Mouse (Mus musculus) brain, embryonic 18.5 days (tissue): ENCODE results near the gene Dnaja3.
"Not testable (repeated sequence)": the region's sequence is repeated elsewhere in the genome, so short reads cannot be mapped to it uniquely, and the experiment has no call there.

Experiments
- DNase-seq: peaks from one replicate; pipeline ENCODE4 v3.0.0-alpha.2; 2012; ENCODE audit warnings: low read depth, low spot score

Dnaja3 gene

DNA sequence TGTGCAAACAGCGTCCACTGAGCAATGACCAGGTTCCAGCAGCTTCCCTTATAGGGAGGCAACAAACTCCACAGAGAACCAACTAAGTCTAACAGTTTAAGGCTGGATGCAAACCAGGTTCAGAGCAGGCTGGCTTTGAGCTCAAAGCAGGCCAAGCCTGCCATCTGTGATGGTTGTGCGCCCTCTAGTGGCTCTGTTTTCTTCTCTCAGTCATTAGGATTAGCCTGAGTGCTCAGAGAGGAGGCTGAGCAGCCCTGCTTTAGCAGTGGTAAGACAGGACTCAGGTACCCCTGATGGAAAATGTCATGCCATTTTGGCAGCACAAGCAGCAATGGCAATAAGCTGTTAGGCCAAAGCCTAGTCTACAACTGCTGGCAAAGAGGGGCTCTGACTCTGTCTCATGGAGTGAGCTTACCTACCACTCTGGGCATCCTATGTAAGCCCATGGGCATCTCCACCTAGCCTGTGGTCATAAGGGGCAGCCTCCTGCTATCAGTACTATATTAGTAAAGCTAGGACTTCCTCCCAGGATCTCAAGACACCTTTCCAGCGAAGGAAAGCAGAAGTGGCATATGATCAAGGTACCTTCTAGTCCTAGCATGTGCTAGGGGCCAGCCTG is 27.5 kb downstream of the Dnaja3 start:
- DNase-seq = peak; percentile 66

DNA sequence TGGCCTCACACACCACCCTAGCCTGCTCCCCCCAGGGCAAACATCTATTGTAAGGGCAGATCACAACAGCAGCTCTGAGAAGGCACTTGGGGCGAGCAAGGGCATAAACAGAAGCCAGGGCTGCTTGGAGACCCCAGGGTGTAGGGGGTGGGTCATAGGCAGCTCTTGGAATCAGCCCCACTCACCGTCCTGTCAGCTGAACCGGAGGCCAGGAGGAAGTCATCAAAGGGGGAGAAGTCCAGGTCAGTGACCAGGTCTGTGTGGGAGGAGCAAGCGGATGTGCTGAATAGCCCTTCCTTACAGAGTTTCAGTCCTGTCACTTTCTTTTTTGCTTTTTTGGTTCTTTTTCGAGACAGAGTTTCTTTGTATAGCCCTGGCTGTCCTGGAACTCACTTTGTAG is 30.5 kb downstream of the Dnaja3 start:
- no peak for DNase-seq

DNA sequence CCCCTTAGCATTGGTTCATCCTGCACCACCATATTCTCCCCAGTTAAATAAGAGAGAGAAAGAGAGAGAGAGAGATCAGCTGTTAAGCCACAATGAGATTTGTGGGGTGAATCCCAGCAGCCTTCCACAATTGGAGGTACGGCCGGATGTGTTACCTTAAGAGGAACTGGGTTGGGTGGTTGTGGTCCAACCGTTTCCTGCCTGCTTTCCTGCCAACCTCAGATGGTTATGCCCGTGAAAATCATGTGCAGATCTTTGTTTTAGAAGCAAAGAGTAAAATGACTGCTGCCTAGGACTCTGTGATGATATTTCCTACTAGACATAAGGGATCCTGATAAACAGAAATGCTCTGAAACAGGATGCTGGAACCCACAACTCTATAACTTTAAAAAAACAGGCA is 34.3 kb downstream of the Dnaja3 start:
- DNase-seq = no peak

DNA sequence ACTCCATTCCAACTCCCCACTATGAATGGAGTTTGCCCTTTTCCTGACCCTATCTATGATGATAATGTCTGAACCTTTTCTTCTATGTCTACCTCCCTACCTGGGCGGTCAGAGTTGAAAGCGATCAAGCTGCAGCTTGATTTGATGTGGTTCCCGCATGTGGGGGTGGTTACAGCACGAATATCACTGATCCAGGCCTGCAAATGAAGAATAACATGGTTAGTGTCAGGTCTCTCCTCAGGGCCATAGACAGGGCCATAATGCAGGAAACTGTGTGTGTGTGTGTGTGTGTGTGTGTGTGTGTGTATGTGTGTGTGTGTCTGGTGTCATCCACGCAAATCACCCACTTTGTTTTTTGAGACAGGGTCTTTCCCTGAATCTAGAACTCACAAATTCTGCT is 37.0 kb downstream of the Dnaja3 start:
- no peak for DNase-seq

DNA sequence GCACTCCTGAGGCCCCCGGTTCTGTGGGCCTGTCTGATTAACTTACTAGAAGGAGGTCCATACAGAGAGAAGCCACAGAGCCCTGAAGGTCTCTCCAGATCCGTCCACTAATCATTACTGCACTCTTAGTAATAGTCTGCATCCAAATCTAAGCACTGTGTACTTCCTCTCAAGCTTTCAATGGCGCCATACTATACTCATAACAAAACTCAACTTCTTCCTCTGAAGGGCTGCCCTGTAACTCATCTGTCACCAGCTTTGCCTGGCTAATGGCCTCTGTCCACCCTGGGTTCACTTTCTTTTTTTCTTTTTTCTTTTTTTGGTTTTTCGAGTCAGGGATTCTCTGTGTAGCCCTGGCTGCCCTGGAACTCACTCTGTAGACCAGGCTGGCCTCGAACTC is 38.3 kb downstream of the Dnaja3 start:
- DNase-seq = no peak

DNA sequence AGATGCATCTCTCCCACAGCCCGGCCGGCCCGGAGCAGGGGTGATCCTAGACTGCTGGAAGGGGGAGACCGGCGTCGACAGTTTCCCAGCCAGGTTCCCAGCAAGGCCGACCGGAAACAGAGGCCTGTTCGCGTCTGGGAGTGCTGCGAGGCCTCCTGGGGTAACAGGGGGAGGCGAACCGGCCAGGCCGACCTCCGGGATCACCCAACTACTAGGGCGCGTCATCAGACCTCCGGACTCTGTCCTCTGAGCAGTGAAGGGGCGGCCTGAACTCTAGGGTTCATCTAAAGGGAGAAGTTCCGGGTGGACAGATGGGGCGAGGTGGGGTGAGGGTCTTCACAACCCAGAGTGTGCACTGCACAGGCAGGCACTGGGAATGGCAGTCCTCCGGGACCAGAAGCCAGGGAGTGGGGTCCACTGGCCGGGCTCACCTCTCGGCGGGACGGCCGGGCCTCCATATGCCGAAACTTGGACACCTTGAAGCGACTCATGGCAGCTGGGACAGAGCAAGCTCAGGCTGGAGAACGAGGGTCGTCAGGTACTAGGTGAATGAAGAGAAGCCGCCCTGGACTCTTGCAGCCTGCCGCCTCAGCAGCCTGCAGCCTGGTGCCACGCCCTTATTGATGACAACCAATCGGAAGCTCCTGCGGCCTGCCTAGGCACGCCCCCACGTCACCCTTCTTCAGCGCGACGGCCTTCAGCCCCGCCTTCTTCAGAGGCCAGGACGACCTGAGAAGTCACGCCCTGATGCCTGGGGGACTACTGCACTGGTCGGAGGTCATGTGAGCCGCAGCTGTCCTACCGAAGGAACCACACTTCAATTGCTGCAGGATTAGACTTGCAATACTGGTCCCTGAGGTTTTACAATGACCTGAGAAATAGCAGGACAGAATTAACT is 39.6 kb downstream of the Dnaja3 start, which contains the start of gene Coro7:
Gene Coro7, minus strand, starts transcription at position 657 of the 898 bp plus-strand sequence.
- DNase-seq = peak; percentile 59

DNA sequence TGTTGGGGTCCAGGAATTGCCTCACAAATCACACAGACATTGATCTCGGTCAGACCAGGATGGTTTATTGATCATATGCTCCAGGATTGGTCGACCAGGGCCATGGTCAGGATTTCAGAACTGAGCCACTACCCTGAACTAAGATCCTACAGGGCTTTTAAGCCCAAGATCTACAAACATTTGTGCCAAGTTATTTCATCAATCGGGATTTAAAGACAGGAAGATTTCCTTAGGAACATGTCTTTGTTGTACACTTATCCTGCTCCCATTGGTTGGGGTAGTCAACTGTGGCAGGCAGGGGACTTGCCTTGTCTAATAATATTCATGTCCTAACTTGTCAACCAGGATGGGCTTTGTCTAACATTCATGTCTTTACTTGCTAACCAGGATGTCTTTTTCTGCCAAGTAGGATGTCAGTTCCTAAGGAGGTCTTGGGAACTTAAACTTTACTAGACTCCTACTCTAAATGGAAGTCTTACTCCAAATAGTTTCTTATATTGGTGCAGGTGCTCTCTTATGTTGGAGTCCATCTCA is 41.2 kb downstream of the Dnaja3 start:
- DNase-seq = not testable (repeated sequence)

DNA sequence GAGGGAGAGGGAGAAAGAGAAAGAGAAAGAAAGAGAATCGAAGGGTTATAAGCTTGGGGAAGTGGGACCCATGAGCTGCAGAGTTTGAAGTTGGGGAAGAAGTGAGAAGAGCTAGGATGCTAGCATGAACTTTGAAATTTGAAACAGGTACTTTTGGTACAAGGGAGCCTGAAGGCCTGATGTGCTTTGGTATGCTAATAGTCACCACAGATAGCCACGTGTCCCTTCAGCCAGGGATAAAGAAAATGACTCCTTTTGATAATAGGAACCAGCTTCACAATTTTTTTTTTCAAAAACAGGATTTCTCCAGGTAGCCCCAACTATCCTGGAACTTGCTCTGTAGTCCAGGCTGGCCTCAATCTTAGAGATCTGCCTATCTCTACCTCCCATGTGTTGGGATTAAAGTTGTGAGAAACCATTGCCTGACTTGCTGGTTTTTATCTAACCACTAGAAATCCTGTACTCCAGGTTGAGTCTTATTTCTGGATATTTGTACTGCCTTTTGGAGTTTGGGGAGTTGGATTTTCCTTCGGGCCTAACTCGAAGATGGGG is 42.9 kb downstream of the Dnaja3 start:
- no peak for DNase-seq

DNA sequence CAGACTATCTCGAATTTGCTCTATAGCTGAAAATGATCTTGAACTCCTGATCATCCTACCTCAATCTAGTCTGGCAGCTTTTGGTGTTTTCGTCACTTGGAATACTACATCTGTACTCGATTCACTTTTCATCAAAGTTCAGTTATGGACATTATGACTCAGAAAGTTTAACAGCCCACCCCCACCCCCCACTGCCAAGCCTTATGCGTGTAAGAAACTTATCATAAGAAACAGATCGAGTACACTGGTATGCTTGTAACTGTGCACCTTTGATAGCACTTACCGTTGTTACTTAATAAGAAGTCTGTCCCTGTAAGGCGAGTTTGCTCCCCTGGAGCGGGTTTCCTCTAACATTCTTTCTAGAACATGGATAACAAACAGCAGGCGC is 43.4 kb downstream of the Dnaja3 start:
- DNase-seq = no peak

DNA sequence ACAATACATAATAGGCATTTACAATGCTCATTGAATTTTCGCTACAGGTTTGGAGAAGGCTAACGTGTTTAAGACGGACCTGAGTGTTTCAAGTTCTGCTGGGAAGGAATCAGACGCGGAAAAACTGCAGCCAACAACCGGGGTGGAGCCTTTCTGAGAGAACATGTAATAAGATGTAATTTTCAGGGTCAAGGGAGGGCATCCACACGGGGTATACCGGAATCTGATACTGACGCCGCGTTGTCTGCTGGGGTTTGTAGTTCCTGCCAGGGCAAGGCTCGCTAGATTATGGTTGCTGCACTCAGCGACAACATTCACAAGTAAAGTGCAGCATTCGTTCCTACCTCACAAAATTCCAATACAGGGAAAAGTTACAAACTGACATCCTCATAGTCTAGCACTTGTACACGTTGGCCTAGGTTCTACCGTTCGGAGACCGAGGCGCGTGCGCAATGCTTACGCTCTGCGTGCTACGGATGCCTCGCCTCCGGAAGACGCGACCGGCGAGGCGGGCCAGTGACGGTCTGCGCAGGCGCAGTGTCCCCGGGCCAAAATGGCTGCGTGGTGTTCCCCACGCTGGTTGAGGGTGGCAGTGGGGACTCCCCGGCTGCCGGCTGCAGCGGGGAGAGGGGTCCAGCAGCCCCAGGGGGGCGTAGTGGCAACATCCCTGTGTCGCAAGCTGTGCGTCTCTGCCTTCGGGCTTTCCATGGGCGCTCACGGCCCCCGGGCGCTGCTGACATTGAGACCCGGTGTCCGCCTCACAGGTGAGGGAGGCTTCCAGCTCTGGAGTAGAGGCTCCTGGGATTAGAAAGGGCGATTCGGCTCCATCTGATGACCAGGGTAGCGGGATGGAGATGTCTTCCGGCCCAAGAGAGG is 44.0 kb downstream of the Dnaja3 start:
- DNase-seq = peak; percentile 87

DNA sequence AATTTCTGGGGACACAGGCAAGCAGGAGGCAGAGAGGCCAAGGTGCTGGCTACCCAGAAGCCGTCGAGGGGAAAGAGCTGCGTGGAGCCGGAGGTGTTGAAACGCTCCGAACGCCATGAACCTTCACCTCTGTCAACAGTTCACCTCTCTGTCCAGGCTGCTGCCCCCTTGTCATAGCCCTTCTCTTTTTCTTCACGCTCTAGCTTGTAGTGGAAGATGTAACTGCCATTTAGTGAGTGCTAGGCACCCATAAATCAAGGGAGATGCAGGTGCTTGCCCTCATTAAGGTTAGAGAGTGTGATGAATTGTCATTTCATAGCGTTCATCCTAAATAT is 44.6 kb downstream of the Dnaja3 start:
- DNase-seq = no peak

DNA sequence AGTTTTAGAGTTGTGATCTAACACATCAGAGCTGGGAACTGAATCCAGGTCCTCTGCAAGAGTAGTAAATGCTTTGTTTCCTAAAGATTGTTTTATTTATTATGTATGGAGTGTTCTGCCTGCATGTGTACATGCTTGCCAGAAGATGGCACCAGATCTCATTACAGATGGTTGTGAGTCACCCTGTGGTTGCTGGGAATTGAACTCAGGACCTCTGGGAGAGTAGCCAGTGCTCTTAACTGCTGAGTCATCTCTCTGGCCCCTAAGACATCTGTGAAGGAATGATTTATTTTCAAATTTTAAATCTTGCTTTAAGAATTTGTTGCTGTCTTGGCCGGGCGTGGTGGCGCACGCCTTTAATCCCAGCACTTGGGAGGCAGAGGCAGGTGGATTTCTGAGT is 49.6 kb downstream of the Dnaja3 start:
- not testable (repeated sequence) for DNase-seq

DNA sequence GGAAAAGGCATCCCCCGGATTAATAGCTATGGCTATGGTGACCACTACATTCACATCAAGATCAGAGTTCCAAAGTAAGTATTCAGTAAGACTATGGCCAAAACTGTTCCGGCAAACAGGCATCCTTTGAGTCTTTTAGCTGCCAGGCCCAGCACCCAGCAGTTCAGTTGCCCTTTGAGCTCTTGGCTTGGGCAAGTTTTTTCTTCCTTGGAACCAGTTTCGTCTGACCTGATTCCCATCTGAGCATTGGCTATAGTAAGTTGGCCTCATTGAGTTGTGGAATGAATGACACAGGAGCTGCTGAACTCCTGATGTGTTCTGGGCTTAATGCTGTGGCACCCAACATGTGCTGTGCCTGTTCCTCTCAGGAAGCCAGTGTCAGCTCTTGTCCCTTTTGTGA is 61.4 kb downstream of the Dnaja3 start:
- DNase-seq = no peak

DNA sequence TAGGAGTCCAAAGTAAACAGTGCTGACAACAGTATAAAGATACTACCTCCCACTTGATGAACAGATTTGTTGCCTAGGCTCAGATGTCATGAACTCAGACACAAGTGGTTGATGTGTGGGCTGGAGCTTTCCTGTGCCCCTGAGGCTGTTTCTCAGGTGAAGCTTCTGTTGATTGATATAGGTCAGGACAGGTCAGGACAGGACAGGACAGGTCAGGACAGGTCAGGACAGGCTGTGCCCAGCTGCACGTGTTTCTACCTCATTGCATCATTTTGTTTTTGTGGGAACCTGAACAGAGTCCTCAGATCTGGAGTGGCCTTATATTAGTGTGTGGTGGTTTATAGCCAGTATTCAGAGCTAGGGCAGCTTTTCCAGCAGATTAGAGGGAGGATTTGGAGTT is 62.9 kb downstream of the Dnaja3 start:
- no peak for DNase-seq

DNA sequence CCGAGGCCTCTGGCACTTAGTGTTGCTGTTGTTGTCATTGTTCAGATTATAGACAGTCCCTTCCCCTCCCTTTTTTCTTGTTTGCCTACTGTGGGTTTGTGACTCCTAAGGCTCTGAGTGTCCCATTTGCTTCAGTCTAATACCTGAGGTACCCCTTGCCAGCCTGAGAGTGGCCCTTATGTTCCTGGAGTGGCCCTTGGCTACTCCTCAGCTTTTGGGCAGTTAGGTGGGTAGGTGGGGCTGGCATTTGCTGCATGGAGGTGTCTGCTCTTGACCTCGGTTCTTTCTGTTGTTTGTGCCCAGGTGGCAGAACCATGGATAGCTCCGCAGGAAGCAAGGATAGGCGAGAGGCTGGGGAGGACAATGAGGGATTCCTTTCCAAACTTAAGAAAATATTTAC is 65.8 kb downstream of the Dnaja3 start:
- no peak for DNase-seq

DNA sequence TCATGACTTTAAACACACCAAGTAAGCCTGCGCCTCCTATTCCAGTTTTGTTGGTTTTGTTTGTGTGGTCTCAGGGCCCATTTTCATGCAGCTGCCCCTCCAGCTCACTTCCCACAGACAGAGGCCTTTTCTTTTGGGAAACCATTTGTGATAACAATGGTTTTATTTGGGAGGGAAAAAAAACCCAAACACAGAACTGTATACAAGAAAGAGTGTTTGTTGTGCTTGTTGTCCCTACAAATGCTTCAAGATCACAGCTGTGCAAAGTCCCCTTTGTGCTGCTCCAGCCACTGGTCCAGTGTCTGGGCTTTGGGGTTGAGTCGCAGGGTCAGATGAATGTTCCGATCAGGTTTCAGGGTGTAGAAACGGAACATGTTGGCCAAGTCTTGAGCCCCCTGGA is 71.4 kb downstream of the Dnaja3 start:
- DNase-seq = no peak

DNA sequence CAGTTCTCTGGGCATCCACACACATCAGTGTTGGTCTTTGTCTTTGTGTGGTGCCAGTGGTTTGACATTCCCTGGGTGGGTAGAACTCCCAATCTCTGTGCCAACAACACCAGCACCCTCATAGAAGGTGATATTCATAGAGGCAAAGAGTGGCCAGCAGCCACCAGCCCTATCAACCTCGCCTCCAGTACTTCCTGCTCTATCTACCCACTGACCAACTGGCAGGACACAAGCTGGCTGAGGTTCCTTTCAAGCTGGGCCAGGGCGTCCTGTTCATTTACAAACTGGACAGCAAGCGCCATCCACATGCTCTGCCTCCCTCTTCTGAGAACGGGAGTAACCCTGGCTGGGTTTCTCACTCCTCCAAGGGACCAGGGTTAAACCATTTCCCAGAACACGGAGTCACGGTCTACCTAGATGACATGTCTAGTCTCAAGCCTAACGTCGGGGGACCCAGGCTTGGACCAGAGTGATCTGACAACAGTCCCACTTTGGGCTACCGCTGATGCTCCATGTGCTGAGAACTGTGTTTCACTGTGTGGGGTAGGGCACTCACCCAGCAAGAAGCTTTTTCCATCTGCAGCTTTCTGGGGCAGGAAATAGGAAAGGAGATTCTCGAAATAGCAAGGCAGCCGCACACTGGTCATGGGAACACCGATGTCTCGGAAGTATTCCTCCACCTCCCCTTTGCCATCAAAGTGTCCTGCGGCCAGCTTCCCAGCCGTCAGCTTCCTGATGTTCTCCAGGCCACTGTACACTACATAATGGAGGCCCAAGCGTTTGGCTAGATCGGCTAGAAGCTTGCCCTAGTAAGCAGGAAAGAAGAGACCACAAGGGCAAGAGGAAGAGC is 74.3 kb downstream of the Dnaja3 start:
- no peak for DNase-seq

DNA sequence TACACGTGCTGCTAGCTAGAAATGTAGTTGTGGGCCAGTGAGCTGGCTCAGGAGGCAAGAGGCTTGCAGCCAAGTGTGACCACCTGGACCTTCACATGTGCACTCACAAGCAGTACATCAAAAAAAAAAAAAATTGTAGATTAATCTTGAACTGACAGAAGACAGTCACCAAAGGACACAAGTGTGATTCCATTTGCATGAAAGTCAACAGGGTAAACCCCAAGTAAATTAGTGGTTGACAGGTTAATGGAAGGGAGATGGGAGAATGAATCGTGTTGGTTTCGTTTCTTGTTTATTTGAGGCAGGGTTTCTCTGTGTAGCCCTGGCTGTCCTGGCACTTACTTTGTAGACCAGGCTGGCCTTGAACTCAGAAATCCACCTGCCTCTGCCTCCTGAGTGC is 78.1 kb downstream of the Dnaja3 start:
- no peak for DNase-seq

DNA sequence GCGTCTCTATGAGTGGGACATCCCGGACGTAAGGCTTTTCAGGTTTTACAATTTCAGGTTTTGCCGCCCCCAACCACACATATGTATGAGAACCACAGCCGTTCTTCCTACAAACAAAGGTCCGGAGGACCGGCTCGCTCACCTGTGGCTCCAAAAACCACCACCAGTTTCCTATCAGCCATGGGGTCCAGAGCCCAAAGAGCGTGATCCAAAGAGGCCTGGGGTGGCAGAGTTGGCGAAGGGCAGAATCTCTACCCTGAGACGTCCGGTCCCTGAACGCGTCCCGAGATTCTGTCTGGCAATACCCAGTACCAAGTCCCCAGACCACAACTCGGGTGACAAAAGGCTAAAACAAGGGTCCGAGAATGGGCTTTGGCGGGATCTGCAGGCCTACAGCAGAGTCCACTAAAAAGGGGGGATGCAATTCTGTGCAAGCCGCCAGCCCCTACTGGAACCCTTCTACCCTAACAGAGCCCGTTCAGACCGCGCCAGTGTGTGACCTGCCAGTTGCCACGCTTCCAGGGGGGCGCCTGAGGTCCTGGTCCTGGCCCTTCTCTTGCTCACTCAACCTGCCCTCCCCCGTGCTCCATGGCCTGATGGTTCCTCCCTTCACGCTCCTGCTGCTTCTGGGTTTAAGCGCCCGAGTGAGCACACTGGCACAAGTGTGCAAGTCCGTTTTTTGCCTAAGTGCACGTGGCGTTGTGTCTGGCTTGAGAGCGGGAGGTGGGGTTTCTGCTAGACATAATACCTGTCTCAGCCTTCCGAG is 79.1 kb downstream of the Dnaja3 start, which contains the start of gene Nmral1:
Gene Nmral1, minus strand, starts transcription at position 604 of the 766 bp plus-strand sequence.
- peak; percentile 43 for DNase-seq
